Mouse (Mus musculus): ENCODE measurements around the gene Olfr763. TPM values are rescaled to one million over a fixed set of nuclear protein-coding genes. Genes with fewer than 3 reads are reported as not detected.
"Not testable (repeated sequence)": the region's sequence is repeated elsewhere in the genome, so short reads cannot be mapped to it uniquely, and the experiment has no call there.

The Olfr763 gene
- polyA plus RNA-seq (2021), result not detected

DNA sequence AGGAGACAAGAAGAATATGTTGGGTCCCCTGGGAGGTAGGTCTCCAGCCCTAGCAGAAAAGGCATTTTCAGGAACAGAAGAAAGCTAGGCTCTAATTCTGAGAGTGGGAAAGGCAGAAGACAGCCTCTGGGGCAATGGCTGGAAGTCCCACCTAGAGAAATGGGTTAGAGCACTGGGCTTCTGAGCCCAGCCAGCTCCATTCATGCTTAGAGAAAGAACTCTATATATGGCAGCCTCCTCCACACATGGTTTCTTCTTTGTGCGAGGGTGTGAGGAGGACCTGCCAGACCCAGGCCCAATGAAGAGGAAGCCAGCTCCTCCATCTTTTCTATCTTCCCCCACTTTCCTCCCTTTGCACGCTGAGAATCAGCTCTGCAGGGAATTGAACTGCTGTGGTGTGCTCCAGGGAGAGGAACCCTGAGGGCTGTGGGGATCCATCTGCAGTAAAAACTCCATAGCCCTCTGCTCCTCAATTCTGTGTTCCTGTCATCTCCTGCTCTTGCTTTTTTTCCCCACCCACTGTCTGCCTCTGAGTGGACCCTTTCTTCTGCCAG lies at the start of gene Olfr763:
Gene Olfr763, plus strand, starts transcription at position 504 of the 554 bp plus-strand sequence.
- TF ChIP-seq CTCF (IDR thresholded peaks at IDR 0.05), result no peak
- ChIA-PET POLR2A (no interaction called here), CTCF (interaction anchor here (0.8 to 1.1 kb wide), 2 partner anchors 20 to 21 kb away, joined by 3 read pairs; partner anchors contain the start of gene Olfr9)
- ATAC-seq, result no peak
- in situ Hi-C loops (cut with MboI; ENCODE audit: low pct_unique_long_range_greater_than_20kb), result no loop called here
- H3K27me3 ChIP-seq, result no peaks in the 10 kb centered on the region
- no peak for DNase-seq (ENCODE audit: low read depth, low spot score)

DNA sequence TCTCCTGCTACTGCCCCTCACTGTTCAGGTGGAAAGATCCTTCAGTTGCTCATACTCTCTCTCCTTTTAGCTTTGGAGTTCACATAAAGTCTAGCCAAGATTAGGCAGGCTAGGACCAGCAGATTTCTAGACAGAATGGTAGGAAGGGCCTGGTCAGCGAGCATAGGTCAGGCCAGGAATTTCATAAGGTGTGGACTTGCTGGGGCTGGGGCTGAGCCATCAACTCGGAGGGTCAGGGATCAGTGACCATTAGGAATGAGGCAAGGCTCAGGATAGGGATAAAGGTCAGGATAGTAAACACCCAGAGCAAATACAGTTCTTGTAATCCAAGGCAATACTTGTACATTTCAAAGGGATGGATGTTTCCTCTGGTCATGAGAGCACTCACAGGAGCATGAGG lies 45.6 kb upstream of the Olfr763 start:
- no peak for ATAC-seq

DNA sequence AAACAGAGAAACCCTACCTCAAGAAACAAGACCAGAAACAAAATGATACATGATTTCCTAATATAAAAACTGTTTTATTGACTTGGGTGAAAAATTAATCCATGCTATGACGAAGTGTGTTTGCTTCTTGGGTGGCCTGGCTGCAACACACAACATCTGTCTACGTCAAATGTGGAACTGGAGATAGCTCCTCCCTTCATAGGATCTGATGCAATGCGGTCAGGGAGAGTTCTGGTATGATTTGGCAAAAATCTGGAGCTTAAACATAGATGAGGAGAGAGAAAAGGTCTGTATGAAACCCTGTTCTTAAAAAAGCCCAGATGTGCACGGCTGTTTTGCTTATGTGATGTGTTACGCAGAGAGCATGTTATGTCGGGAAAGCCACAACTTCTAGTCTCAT lies 44.7 kb upstream of the Olfr763 start:
- no peak for ATAC-seq
- POLR2A ChIA-PET, result no interaction called here
- no peak for DNase-seq (ENCODE audit: low read depth, low spot score)
- in situ Hi-C loops (cut with MboI; ENCODE audit: low pct_unique_long_range_greater_than_20kb), result no loop called here
- CTCF ChIA-PET, result interaction anchor here (1.2 to 1.9 kb wide), 5 partner anchors 9 to 38 kb away, joined by 3 to 6 read pairs (median 4); no protein-coding TSS in a partner anchor
- no peaks in the 10 kb centered on the region for H3K27me3 ChIP-seq
- TF ChIP-seq CTCF (IDR thresholded peaks at IDR 0.05), result no peak

More for the DNA sequence above, 45.6 kb upstream of the Olfr763 start:
- in situ Hi-C loops (cut with MboI; ENCODE audit: low pct_unique_long_range_greater_than_20kb), result no loop called here
- H3K27me3 ChIP-seq, result no peaks in the 10 kb centered on the region
- ChIA-PET CTCF (interaction anchor here (1.4 to 1.9 kb wide), 3 partner anchors 9 to 19 kb away, joined by 4 to 6 read pairs (median 4); no protein-coding TSS in a partner anchor), POLR2A (no interaction called here)
- TF ChIP-seq CTCF (IDR thresholded peaks at IDR 0.05), result no peak
- no peak for DNase-seq (ENCODE audit: low read depth, low spot score)

DNA sequence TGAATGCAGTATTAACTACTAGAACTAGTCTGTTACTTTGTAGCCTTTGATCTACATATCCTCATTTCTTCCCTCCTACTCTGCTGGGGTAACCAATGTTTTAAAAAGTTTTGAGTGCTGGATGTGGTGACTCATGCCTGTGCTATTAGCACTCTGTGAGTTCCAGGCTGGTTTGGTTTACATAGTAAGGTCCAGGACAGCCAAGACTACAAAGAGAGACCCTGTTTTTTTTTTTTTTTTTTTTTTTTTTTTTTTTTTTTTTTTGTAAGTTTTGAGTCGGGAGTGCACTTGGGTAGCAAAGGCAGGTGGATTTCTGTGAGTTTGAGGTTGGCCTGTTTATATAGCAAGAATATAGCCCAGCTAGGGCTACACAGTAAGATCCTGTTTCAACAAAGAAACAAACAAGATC lies 42.2 kb upstream of the Olfr763 start:
- no peak for DNase-seq (ENCODE audit: low read depth, low spot score)
- no peak for TF ChIP-seq CTCF (IDR thresholded peaks at IDR 0.05)
- POLR2A ChIA-PET, result no interaction called here
- no peaks in the 10 kb centered on the region for H3K27me3 ChIP-seq
- in situ Hi-C loops (cut with MboI; ENCODE audit: low pct_unique_long_range_greater_than_20kb), result no loop called here
- CTCF ChIA-PET, result interaction anchor here (1.1 kb wide), 1 partner anchor 10 kb away, joined by 3 read pairs; no protein-coding TSS in a partner anchor
- ATAC-seq, result peak; percentile 93

DNA sequence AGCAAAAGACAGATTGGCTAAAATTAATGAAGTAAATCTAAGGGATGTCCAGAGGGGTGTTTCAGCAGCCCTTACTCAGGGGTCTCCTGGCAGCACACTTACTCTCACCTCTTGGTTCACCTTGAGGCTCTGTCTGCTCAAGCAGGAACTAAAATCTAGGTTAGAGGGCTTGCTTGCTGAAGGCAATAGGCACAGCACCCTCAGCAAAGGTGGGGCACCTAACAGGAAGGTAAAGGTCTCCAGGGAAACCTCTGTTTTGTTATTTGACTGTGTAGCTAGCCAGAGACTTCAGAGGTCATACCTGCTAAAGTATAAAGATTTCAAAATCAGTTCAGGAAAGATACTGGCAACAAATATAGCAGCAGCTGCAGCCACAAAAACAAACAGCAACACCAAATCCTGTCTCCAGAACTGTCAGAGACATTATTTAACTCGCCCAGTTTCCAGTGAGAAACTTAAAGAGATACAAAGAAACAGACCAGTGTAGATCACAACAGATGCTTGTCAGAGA lies 39.8 kb upstream of the Olfr763 start:
- ATAC-seq, result no peak
- in situ Hi-C loops (cut with MboI; ENCODE audit: low pct_unique_long_range_greater_than_20kb), result no loop called here
- no peak for TF ChIP-seq CTCF (IDR thresholded peaks at IDR 0.05)
- ChIA-PET POLR2A (no interaction called here), CTCF (interaction anchor here (0.8 kb wide), 1 partner anchor 9 kb away, joined by 3 read pairs; no protein-coding TSS in a partner anchor)
- H3K27me3 ChIP-seq, result no peaks in the 10 kb centered on the region
- no peak for DNase-seq (ENCODE audit: low read depth, low spot score)

DNA sequence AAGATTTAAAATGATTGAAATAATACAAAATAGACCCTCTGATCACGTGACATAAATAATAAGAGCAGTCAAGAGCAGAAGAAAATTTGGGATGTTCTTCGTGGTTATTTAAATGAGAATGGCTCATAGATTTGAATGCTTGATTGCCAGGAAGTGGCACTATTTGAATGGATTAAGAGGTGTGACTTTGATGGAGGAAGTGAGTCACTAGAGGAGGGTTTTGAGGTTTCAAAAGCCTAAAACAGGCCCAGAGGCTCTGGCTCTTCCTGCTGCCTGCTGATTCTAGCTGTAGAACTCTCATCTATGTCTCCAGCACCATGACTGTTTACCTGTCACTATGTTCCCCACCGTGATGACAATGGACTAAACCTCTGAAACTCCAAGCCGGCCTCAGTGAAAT lies 37.8 kb upstream of the Olfr763 start:
- in situ Hi-C loops (cut with MboI; ENCODE audit: low pct_unique_long_range_greater_than_20kb), result no loop called here
- DNase-seq (ENCODE audit: low read depth, low spot score), result no peak
- no peak for TF ChIP-seq CTCF (IDR thresholded peaks at IDR 0.05)
- ChIA-PET CTCF (interaction anchor here (0.9 kb wide), 1 partner anchor 25 kb away, joined by 3 read pairs; no protein-coding TSS in a partner anchor), POLR2A (no interaction called here)
- H3K27me3 ChIP-seq, result no peaks in the 10 kb centered on the region
- no peak for ATAC-seq

DNA sequence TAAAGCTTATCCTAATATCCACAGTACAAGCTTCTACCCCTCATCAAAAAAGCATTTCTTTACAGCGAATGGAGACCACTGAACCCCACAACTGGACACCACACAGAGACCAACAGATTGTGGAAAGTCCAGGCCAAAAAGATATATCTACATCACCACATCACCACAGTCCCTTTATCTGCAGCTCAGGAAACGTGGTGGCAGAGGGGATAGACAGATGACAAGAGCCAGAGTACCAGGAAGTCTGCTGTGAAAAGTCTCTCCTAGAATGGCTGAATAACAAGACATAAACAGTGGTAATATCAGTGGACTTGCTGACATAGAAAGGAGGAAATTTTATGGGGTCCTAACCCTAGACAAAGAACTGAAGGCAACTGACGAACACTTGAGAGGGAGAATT lies 34.2 kb upstream of the Olfr763 start:
- TF ChIP-seq CTCF (IDR thresholded peaks at IDR 0.05), result no peak

DNA sequence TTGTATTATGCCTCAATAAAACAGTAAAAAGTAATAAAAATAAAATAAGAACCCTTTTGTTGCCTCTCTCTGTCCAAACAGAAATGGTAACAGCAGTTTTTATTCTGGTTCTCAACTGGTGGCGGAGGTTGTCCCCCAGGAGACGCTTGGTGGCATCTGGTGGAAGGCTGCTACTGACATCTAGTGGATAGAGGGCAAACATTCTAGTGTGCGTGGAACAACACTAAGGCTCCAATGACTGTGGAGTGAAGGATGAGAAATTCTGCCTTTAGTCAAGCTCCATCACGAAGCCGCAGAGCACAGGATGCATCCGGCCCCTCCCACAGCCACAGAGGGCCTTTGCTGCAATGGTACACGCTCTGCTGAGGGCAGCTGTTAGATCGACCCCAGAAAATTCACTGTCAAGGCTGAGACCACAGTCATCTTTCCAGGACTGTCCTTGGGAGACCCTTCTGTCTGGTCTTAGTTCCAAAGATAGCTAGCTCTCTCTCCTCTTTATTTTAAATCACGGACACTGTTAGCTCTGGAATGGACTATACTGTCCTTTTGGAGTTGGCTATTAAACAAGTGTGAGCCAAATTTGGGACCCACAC lies 33.0 kb upstream of the Olfr763 start:
- no peak for DNase-seq (ENCODE audit: low read depth, low spot score)
- CTCF ChIA-PET, result interaction anchor here (0.7 to 8.2 kb wide), 20 partner anchors 10 to 360 kb away, joined by 3 to 54 read pairs (median 6); partner anchors contain the start of genes Bloc1s1, Mettl7b, Olfr9 and Rdh5
- POLR2A ChIA-PET, result interaction anchor here (1.3 to 2.2 kb wide), 3 partner anchors 54 to 64 kb away, joined by 6 to 9 read pairs (median 6); partner anchors contain the start of genes Bloc1s1 and Rdh5
- peak; percentile 92 for TF ChIP-seq CTCF (IDR thresholded peaks at IDR 0.05)
- ATAC-seq, result peak; percentile 20
- in situ Hi-C loops (cut with MboI; ENCODE audit: low pct_unique_long_range_greater_than_20kb), result loop anchor here (5.0 kb wide), 2 partner anchors 55 to 130 kb away; partner anchors contain the start of genes Bloc1s1 and Rdh5
- H3K27me3 ChIP-seq, result no peaks in the 10 kb centered on the region

More for the DNA sequence above, 34.2 kb upstream of the Olfr763 start:
- POLR2A ChIA-PET, result interaction anchor here (1.1 kb wide), 1 partner anchor 84 kb away, joined by 3 read pairs; no protein-coding TSS in a partner anchor
- CTCF ChIA-PET, result interaction anchor here (1.0 to 8.2 kb wide), 10 partner anchors 11 to 81 kb away, joined by 3 to 54 read pairs (median 10); partner anchors contain the start of genes Bloc1s1, Olfr9 and Rdh5
- DNase-seq (ENCODE audit: low read depth, low spot score) (no peak), ATAC-seq (no peak)
- H3K27me3 ChIP-seq, result no peaks in the 10 kb centered on the region
- in situ Hi-C loops (cut with MboI; ENCODE audit: low pct_unique_long_range_greater_than_20kb), result loop anchor here (5.0 kb wide), 2 partner anchors 54 to 129 kb away; partner anchors contain the start of genes Bloc1s1 and Rdh5

DNA sequence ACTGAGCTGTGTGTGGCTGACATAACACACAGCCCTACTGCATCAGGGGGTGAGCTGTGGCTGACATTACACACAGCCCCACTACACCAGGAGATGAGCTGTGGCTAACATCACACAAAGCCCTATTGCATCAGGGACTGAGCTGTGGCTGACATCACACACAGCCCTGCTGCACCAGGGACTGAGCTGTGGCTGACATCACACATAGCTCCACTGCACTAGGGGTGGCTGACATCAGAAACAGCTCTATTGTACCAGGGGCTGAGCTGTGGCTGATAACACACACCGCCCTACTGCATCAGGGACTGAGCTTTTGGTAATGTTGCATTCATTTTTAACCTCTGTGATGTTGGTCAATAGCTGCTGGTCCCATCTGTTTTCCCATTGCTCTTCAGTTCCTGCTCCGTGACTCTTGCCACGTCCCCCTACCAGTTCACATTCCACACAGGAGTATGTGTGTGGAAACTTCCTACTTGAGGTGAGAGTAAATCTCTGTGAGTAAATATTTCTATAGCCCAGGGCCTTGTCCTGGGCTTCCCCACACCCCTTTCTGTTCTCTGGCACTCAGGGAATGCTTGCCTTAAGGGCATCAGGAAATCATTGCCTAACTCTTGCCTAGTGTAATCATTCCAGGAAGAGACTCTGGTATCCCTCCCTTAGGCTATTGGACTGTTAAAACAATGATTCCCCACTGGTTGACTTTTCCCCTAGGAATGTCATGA lies 29.8 kb upstream of the Olfr763 start:
- POLR2A ChIA-PET, result interaction anchor here (1.0 kb wide), 1 partner anchor 65 kb away, joined by 3 read pairs; no protein-coding TSS in a partner anchor
- CTCF ChIA-PET, result interaction anchor here (1.1 to 8.2 kb wide), 4 partner anchors 10 to 59 kb away, joined by 4 to 54 read pairs (median 4); partner anchors contain the start of genes Bloc1s1 and Rdh5
- no peak for TF ChIP-seq CTCF (IDR thresholded peaks at IDR 0.05)
- in situ Hi-C loops (cut with MboI; ENCODE audit: low pct_unique_long_range_greater_than_20kb), result no loop called here
- ATAC-seq (peak; percentile 87), DNase-seq (ENCODE audit: low read depth, low spot score) (peak; percentile 94)
- no peaks in the 10 kb centered on the region for H3K27me3 ChIP-seq

DNA sequence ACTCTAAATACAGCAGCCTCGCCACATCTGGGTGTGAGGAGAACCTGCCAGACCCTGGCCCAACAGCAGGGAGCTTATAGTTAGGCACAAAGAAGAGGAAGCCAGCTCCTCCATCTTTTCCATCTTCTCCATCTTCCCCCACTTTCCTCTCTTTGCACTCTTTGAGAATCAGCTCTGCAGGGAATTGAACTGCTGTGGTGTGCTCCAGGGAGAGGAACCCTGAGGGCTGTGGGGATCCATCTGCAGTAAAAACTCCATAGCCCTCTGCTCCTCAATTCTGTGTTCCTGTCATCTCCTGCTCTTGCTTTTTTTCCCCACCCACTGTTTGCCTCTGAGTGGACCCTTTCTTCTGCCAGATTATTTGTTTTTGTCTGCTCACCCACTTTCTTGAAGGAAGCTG lies 21.5 kb upstream of the Olfr763 start, which contains the start of gene Olfr9:
Gene Olfr9, plus strand, starts transcription at position 301 of the 400 bp plus-strand sequence.
- in situ Hi-C loops (cut with MboI; ENCODE audit: low pct_unique_long_range_greater_than_20kb); H3K27me3 ChIP-seq; ATAC-seq; DNase-seq (ENCODE audit: low read depth, low spot score); POLR2A ChIA-PET: not testable (repeated sequence)
- CTCF ChIA-PET, result interaction anchor here (0.7 to 3.2 kb wide), 3 partner anchors 12 to 63 kb away, joined by 3 to 16 read pairs (median 3); partner anchors contain the start of gene Olfr763

DNA sequence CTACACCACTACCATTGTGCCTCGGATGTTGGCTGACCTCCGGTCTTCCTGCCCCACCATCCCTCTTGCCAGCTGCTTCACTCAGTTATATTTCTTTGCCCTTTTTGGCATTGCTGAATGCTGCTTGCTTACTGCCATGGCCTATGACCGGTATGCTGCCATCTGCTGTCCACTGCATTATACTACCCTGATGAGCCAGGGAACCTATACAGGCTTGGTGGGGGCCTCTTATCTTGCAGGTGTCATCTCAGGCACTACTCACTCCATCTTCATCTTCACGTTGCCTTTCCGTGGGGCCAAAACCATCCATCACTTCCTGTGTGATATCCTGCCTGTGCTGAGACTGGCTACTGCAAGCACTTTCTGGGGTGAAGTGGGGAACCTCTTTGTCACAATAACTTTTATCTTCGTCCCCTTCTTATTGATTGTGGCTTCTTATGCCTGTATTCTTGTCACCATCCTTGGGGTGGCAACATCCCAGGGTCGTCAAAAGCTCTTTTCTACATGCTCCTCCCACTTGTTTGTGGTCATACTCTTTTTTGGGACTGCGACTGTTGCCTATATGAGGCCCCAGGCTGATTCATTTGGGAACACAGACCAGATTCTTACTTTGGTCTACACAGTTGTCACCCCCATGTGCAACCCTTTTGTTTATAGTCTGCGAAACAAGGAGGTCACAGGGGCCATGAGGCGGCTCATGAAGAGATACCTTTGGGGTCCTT lies 20.3 kb upstream of the Olfr763 start:
- DNase-seq (ENCODE audit: low read depth, low spot score); in situ Hi-C loops (cut with MboI; ENCODE audit: low pct_unique_long_range_greater_than_20kb); H3K27me3 ChIP-seq; POLR2A ChIA-PET: not testable (repeated sequence)
- CTCF ChIA-PET, result interaction anchor here (1.3 kb wide), 1 partner anchor 9 kb away, joined by 4 read pairs; no protein-coding TSS in a partner anchor
- peak; percentile 92 for ATAC-seq

Measured in Patski (cell line).